Mouse (Mus musculus) splenic B cell, adult 2 months (primary cell): ENCODE results near the gene Rgs9.

Experiments used
- DNase-seq: peaks from one replicate; pipeline ENCODE4 v3.0.0-alpha.2; 2011; ENCODE audit warnings: low read depth, low spot score
- H3K27me3 ChIP-seq: 2 replicates; pipeline ENCODE4 v1.6.1; 2012; ENCODE audit warnings: mild to moderate bottlenecking, low read length, moderate library complexity, mixed read lengths; ENCODE audit not compliant: control insufficient read depth, poor library complexity, insufficient read depth, severe bottlenecking
- H3K36me3 ChIP-seq: 2 replicates; pipeline ENCODE4 v1.6.1; 2012; ENCODE audit warnings: mild to moderate bottlenecking, low read length, moderate library complexity, mixed read lengths; ENCODE audit not compliant: control insufficient read depth, poor library complexity, insufficient read depth, severe bottlenecking

Rgs9 gene

GRCm38 (mm10) chr11:109237796-109238195 is 60.1 kb downstream of the Rgs9 start:
- DNase-seq, result no peak
- Histone ChIP-seq H3K27me3 (no peaks in the 10 kb centered on the region), H3K36me3 (no peaks in the 10 kb centered on the region)

DNA sequence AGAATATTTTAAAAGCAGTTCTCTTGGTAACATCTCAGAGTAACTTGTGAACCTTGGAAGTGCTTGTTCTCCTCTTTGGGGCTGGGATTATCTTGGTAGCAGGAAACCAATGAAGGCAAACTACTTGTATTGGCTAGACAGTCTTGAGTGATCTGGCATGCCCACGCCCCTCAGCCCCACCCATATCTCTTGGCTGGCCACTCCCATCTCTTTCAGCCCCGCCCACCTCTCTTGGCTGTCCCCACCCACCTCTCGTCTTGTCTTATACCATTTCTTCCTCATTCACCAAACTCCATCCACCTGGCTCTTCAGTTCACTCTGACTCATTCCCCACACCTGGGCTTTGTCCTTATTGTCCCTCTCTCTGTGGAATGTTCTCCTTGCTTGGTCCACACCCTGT is 64.3 kb downstream of the Rgs9 start:
- no peaks in the 10 kb centered on the region for H3K36me3 ChIP-seq

GRCm38 (mm10) chr11:109232811-109233210 is 65.1 kb downstream of the Rgs9 start:
- Histone ChIP-seq H3K27me3 (no peaks in the 10 kb centered on the region), H3K36me3 (no peaks in the 10 kb centered on the region)
- no peak for DNase-seq

More for the DNA sequence above, 64.3 kb downstream of the Rgs9 start:
- no peak for DNase-seq
- H3K27me3 ChIP-seq, result no peaks in the 10 kb centered on the region

DNA sequence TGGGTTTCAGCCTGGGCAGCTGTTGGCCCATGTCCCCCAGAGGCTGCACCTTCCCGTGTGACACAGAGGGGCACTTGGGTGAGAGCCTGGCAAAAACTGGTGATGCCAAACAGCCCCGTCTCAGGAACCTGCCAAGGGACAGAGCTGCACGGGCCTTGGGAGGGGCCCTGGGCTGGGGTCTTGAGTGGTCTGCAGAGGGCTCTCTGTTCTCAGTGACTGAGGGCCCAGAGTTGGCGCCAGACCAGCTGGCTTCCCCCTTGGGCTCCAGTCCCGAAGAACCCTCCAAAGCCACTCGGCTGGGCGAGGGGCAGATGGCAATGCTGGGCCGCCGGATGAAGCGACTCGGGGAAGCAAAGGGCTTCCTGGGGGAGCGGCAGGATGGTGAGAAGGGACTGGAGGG is 70.8 kb downstream of the Rgs9 start:
- DNase-seq, result no peak
- Histone ChIP-seq H3K27me3 (no peaks in the 10 kb centered on the region), H3K36me3 (no peaks in the 10 kb centered on the region)

GRCm38 (mm10) chr11:109221209-109222007 is 76.5 kb downstream of the Rgs9 start:
- no peaks in the 10 kb centered on the region for H3K36me3 ChIP-seq
- no peaks in the 10 kb centered on the region for H3K27me3 ChIP-seq
- no peak for DNase-seq

DNA sequence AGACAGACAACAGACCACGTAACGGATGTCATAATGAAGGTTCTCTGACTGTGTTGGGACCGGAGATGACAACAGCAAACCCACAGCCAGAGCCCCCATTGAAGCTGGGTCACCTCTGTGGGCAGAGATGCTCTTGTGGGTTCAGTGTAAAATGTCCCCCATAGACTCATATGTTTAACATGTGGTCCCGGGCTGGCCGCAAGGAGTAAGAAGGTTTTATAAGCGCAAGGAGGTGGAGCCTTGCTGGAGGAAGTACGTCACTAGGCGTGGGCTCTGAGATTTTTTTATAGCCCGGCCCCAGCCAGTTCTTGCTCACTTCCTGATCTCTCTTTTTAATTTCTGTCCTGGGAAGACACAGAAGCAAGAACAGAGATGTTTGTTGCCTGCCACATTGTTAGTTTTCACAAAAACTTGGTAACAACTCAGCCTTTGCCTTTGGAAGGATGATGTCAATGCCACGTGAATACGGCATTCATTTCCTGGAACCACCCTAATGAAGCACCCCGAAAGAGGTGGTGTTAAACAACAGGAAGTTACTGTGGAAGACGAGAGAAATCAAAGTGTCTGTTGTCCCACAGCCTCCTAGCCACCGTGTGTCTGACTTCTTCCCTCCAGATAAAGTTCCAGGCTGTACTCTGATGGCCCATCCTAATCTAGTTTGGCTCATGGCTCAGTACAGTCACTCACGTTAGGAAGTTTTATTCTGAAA is 79.1 kb downstream of the Rgs9 start:
- H3K27me3 ChIP-seq, result no peaks in the 10 kb centered on the region
- DNase-seq, result no peak
- H3K36me3 ChIP-seq, result no peaks in the 10 kb centered on the region

- DNase-seq, result no peak
- no peaks in the 10 kb centered on the region for H3K27me3 ChIP-seq
Measured at GRCm38 (mm10) chr11:109217827-109218536, 79.9 kb downstream of the Rgs9 start.

GRCm38 (mm10) chr11:109210772-109211171 is 87.2 kb downstream of the Rgs9 start:
- no peaks in the 10 kb centered on the region for H3K27me3 ChIP-seq
- no peaks in the 10 kb centered on the region for H3K36me3 ChIP-seq
- no peak for DNase-seq

More at GRCm38 (mm10) chr11:109217827-109218536, 79.9 kb downstream of the Rgs9 start:
- H3K36me3 ChIP-seq, result no peaks in the 10 kb centered on the region

DNA sequence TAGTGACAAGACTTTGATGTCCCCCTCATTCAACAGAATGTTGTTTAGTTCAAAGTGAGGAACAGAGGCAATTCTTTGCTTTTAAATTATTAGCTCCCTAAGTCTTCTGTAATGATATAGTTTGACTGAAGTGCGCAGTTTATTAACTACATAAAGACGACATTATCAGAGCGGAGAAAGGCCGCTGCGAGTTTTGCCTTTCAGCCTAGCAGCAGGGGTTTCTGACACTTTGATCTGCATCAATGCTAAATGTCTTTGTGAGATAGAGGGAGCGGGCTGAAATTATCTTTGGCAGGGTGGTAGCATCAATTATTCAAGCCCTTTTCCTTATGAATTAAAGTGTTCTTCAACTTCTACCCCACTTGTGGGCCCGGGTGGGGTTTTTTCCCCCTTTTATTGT is 87.6 kb downstream of the Rgs9 start:
- H3K27me3 ChIP-seq, result no peaks in the 10 kb centered on the region
- no peaks in the 10 kb centered on the region for H3K36me3 ChIP-seq

DNA sequence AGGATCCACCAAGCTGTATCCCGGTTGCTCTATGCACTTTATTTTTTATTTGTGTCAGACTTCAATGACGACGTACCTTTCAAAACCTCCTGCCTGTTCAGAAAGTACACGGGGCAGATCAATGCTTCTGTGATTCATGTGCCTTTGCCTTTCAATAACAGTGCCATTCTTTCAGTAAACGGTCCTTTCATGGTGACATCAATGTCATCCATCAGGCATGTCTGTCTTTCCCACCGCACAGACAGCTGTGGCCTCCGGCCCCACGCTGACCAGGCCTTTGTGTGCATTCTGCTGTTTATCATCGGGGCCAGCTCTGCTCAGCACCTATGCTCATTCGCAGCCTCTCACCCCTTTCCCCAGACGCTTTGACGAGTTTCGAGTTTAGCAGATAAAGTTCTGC is 91.2 kb downstream of the Rgs9 start:
- Histone ChIP-seq H3K36me3 (no peaks in the 10 kb centered on the region), H3K27me3 (no peaks in the 10 kb centered on the region)
- DNase-seq, result no peak

More for the DNA sequence above, 87.6 kb downstream of the Rgs9 start:
- DNase-seq, result no peak

- DNase-seq, result no peak
- H3K36me3 ChIP-seq, result no peaks in the 10 kb centered on the region
- no peaks in the 10 kb centered on the region for H3K27me3 ChIP-seq
Measured at GRCm38 (mm10) chr11:109206028-109206427, 91.9 kb downstream of the Rgs9 start.

DNA sequence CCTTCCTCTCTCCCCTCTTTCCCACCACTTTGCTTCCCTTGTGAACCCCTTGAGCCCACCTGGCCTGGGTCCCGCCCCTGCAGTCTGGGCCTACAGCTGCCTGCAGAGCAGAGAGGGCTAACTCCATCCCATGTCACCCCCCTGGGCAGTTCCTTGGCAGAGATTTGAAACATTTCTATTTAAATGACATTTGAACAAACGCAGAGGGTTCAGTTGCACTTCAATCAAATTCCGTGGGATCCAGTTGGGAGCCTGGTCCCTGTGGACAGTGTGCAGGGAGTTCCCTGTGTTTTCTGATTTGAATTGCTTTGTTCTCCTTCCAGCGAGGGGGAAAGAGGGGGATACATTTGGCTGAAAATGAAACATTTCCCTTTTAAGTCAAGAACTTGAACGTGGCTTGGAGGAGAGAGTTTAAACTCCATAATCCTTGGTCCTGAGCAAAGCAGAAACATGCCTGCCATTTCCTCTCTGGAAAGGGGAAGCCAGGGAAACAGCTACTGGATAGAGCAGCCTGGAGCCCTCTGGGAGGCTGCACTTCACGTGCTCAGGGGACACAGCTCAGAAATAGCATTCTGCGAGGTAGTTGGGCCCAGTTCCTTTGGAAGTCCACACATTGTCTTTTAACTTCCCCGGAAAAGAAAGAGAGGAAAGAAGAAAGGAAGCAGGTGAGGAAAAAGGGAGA is 98.2 kb downstream of the Rgs9 start:
- no peak for DNase-seq
- no peaks in the 10 kb centered on the region for H3K27me3 ChIP-seq
- H3K36me3 ChIP-seq, result no peaks in the 10 kb centered on the region

DNA sequence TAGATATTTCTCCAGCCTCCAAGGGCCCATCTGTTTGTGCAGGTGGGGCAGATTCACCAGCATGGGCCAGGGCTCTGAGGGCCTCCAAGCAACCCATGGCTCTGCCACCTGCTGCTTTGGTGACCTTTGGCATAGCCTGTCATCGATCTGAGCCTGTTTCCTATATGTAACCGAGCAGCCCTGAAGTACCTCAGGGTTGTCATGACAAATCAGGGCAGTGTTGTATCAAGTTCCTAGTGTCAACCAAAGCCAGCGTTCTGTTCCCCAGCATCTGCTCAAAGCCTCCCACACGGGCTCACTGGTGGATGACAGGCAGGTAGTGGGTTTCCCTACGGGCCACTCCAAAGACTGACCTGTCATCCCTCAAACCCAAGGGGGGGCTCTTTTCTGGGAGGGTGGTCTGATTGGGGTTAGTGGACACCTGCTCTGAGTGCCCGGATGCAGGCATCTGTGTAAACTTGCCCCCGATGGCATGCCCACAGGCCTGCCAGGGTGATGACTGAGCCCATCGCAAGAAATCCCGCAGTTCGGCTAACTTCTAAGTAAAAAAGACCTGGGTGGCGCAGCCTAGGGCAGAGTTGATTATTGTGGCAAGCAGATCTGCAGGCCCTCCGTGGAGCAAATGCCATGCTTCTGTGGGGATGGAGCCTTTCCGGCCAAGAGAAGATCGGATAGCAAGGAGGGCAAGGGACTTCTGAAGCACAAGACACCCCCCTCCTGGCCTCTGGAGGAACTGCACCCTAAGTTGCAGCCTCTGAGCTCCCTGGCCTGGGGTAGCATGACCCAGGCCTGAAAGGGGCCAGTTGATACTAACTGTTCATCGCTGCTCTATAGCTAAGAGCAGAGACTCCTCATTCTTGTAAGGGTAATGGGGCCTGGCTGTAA is 105.0 kb downstream of the Rgs9 start:
- DNase-seq, result peak; percentile 54
- no peaks in the 10 kb centered on the region for H3K36me3 ChIP-seq
- no peaks in the 10 kb centered on the region for H3K27me3 ChIP-seq

DNA sequence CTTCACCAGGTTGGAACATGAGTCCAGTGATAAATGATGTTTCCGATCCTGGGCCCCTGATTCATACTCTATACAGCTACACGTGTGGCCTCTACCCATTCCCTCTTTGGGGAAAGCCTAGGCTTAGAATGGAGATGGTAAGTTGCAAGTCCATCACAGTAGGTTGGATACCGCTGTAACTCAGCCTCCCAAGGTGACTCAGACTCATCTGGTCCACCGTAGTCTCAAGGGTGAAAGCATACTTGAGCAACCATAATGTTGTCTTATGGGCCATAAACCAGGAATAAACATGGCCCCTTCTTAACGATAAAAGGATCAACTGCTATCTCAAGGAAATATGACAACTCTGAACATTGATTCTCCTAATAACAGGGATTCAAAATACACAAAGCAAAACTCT is 109.7 kb downstream of the Rgs9 start:
- H3K27me3 ChIP-seq, result no peaks in the 10 kb centered on the region
- no peak for DNase-seq
- H3K36me3 ChIP-seq, result no peaks in the 10 kb centered on the region
